Mouse (Mus musculus) embryonic facial prominence, embryonic 15.5 days (tissue): Measurements from ENCODE around the gene Slc20a1. TPM values are rescaled to one million over a fixed set of nuclear protein-coding genes. Genes with fewer than 3 reads are reported as not detected.

ENCODE experiments used
- ATAC-seq: fragments of 200-750 bp; cut with Nextera tagmentation; 2 replicates; pipeline ENCODE4 v1.8.0; 2017; ENCODE audit warnings: low read depth, moderate TSS enrichment; ENCODE audit not compliant: insufficient number of reproducible peaks, low FRiP score, low TSS enrichment
- H3K27ac ChIP-seq: fragments of 300-500 bp; sonication (generic); replicated peaks from 2 replicates; pipeline ENCODE4 v1.5.1; 2015; ENCODE audit warnings: mild to moderate bottlenecking, inconsistent platforms
- H3K27me3 ChIP-seq: fragments of 300-500 bp; sonication (generic); 2 replicates; pipeline ENCODE4 v1.6.1; 2015; ENCODE audit warnings: inconsistent platforms
- H3K36me3 ChIP-seq: fragments of 300-500 bp; sonication (generic); 2 replicates; pipeline ENCODE4 v1.6.1; 2015; ENCODE audit warnings: mild to moderate bottlenecking, inconsistent platforms
- H3K4me1 ChIP-seq: fragments of 300-500 bp; sonication (generic); 2 replicates; pipeline ENCODE4 v1.6.1; 2015; ENCODE audit warnings: inconsistent platforms
- H3K4me2 ChIP-seq: fragments of 300-500 bp; sonication (generic); replicated peaks from 2 replicates; pipeline ENCODE4 v1.6.1; 2015; ENCODE audit warnings: mild to moderate bottlenecking, inconsistent platforms
- H3K4me3 ChIP-seq: fragments of 300-500 bp; sonication (generic); replicated peaks from 2 replicates; pipeline ENCODE4 v1.5.1; 2015; ENCODE audit warnings: mild to moderate bottlenecking, inconsistent platforms
- H3K9ac ChIP-seq: fragments of 300-500 bp; sonication (generic); 2 replicates; pipeline ENCODE4 v1.6.1; 2015; ENCODE audit warnings: inconsistent platforms
- H3K9me3 ChIP-seq: fragments of 300-500 bp; sonication (generic); replicated peaks from 2 replicates; pipeline ENCODE4 v1.6.1; 2016; ENCODE audit warnings: inconsistent platforms
- WGBS: fragments of 180-500 bp; shearing (Covaris S2); methylation state at CpG from one replicate; pipeline ENCODE4 v1.1.7; 2015; 5-methylcytosine and 5-hydroxymethylcytosine counted together
- polyA plus RNA-seq: library from polyadenylated mRNA; unstranded; fragments of >200 nt; fragmentation: Nextera tagmentation; extraction: Ambion mirVana; gene quantifications from 2 replicates; pipeline ENCODE4 v1.2.1, GENCODE M21; 2015

Gene Slc20a1
- polyA plus RNA-seq, 1 experiment from 2014 or later, result 24.0 TPM

- Histone ChIP-seq H3K27me3 (no peaks in the 10 kb centered on the region), H3K36me3 (no peaks in the 10 kb centered on the region), H3K4me2 (no peak overlapping the region), H3K4me1 (peaks cover 4% of the 10 kb centered on the region; the same call in 1 of the 2 replicates), H3K27ac (no peak overlapping the region), H3K9ac (no peak overlapping the region), H3K4me3 (no peak overlapping the region), H3K9me3 (no peaks in the 10 kb centered on the region)
- no peak for ATAC-seq
- 64% methylated on average over 12 of the region's 12 CpGs for WGBS
Measured at GRCm38 (mm10) chr2:129176676-129177420, 21.7 kb upstream of the Slc20a1 start.

- no peak overlapping the region for H3K27ac ChIP-seq
- no peak for ATAC-seq
- H3K4me2 ChIP-seq, result no peak overlapping the region
- H3K36me3 ChIP-seq, result no peaks in the 10 kb centered on the region
- H3K9me3 ChIP-seq, result no peaks in the 10 kb centered on the region
- H3K4me1 ChIP-seq, result peaks cover 4% of the 10 kb centered on the region; the same call in 1 of the 2 replicates
- 40% methylated on average over 3 of the region's 3 CpGs for WGBS
- H3K9ac ChIP-seq, result no peak overlapping the region
- no peak overlapping the region for H3K4me3 ChIP-seq
- H3K27me3 ChIP-seq, result no peaks in the 10 kb centered on the region
Measured at GRCm38 (mm10) chr2:129177661-129178060, 20.9 kb upstream of the Slc20a1 start.

DNA sequence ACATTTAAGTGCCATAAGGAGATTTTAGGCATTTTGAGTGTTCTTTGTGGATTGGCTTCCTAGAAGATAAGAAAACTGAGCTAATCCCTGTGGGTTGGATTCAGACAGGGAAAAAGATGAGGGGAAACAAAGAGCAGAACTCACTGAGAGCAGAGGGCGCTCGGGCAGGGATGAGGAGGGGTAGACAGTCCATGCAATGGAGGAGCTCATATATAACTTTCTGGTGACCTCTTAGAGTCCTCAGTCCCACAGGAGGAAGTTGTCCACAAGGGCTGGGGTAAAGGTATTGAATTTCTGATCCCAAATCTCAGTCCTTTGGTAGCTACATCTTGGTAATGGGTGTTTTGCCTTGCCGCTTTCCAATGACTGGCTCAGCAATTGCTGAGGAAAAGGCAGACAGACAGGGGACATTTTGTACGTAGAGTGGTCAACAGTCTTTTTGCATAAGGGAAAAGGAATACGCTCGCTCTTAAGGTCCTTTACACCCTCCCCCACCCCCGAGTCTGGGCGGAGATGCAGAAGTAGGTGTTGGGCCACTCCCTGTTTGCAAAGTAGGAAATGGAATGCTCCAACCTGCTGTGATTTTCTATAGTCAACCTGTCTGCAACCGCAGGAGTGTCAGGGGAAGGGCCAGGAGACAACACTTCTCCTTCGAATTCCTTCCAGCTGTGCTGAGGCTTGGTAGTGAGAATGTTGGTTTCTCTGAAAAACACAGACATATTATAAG lies 20.2 kb upstream of the Slc20a1 start:
- no peak overlapping the region for H3K9ac ChIP-seq
- whole genome bisulfite sequencing, result 49% methylated on average over 10 of the region's 10 CpGs
- no peaks in the 10 kb centered on the region for H3K36me3 ChIP-seq
- H3K4me2 ChIP-seq, result no peak overlapping the region
- no peak overlapping the region for H3K27ac ChIP-seq
- no peak overlapping the region for H3K4me3 ChIP-seq
- peaks cover 4% of the 10 kb centered on the region; the same call in 1 of the 2 replicates for H3K4me1 ChIP-seq
- H3K27me3 ChIP-seq, result no peaks in the 10 kb centered on the region
- no peak for ATAC-seq
- no peaks in the 10 kb centered on the region for H3K9me3 ChIP-seq

GRCm38 (mm10) chr2:129179946-129180853 lies 18.4 kb upstream of the Slc20a1 start:
- 60% methylated on average over 8 of the region's 8 CpGs for WGBS
- no peak overlapping the region for H3K9ac ChIP-seq
- H3K9me3 ChIP-seq, result no peaks in the 10 kb centered on the region
- H3K4me1 ChIP-seq, result peaks cover 13% of the 10 kb centered on the region; the same call in 1 of the 2 replicates
- no peaks in the 10 kb centered on the region for H3K27me3 ChIP-seq
- no peak for ATAC-seq
- no peaks in the 10 kb centered on the region for H3K36me3 ChIP-seq
- no peak overlapping the region for H3K4me3 ChIP-seq
- no peak overlapping the region for H3K27ac ChIP-seq
- H3K4me2 ChIP-seq, result no peak overlapping the region

GRCm38 (mm10) chr2:129181509-129181908 lies 17.1 kb upstream of the Slc20a1 start:
- no peaks in the 10 kb centered on the region for H3K27me3 ChIP-seq
- H3K4me1 ChIP-seq, result peaks cover 20% of the 10 kb centered on the region; the same call in 1 of the 2 replicates
- no peak overlapping the region for H3K4me3 ChIP-seq
- 81% methylated on average over 5 of the region's 5 CpGs for WGBS
- no peaks in the 10 kb centered on the region for H3K9me3 ChIP-seq
- ATAC-seq, result no peak
- no peak overlapping the region for H3K9ac ChIP-seq
- H3K36me3 ChIP-seq, result no peaks in the 10 kb centered on the region
- no peak overlapping the region for H3K27ac ChIP-seq
- no peak overlapping the region for H3K4me2 ChIP-seq

DNA sequence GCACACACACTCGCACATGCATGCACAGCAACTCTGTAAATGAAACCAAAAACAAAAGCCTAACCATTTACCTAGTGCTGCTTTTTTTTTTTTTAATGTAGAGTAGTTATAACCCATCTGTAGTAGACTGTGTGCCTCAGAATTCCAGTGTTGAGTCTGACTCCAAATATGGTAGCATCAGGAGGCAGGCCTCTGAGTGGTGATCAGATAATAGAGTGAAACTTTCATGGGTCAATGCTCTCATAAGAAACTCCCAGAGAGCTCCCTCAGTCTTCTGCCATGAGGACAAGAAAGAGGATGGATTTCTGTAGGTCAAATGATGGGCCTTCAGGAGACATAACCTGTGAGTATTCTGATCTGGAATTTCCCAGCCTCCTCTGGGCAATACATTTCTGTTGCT lies 16.2 kb upstream of the Slc20a1 start:
- no peaks in the 10 kb centered on the region for H3K9me3 ChIP-seq
- H3K4me1 ChIP-seq, result peaks cover 20% of the 10 kb centered on the region; the same call in 1 of the 2 replicates
- H3K4me3 ChIP-seq, result no peak overlapping the region
- 89% methylated on average over 1 of the region's 1 CpGs for WGBS
- no peak overlapping the region for H3K4me2 ChIP-seq
- H3K9ac ChIP-seq, result no peak overlapping the region
- no peak overlapping the region for H3K27ac ChIP-seq
- no peaks in the 10 kb centered on the region for H3K36me3 ChIP-seq
- no peaks in the 10 kb centered on the region for H3K27me3 ChIP-seq
- ATAC-seq, result no peak

- no peaks in the 10 kb centered on the region for H3K27me3 ChIP-seq
- H3K36me3 ChIP-seq, result no peaks in the 10 kb centered on the region
- ATAC-seq, result no peak
- no peak overlapping the region for H3K4me2 ChIP-seq
- H3K9ac ChIP-seq, result no peak overlapping the region
- no peak overlapping the region for H3K4me3 ChIP-seq
- no peaks in the 10 kb centered on the region for H3K9me3 ChIP-seq
- H3K27ac ChIP-seq, result no peak overlapping the region
- peaks cover 20% of the 10 kb centered on the region; the same call in 1 of the 2 replicates for H3K4me1 ChIP-seq
- 65% methylated on average over 14 of the region's 14 CpGs for WGBS
Measured at GRCm38 (mm10) chr2:129183561-129184031, 15.0 kb upstream of the Slc20a1 start.

GRCm38 (mm10) chr2:129184853-129185252 lies 13.7 kb upstream of the Slc20a1 start:
- Histone ChIP-seq H3K4me3 (no peak overlapping the region), H3K9ac (no peak overlapping the region), H3K27me3 (no peaks in the 10 kb centered on the region), H3K9me3 (no peaks in the 10 kb centered on the region), H3K4me1 (peaks cover 20% of the 10 kb centered on the region; the same call in 1 of the 2 replicates), H3K36me3 (no peaks in the 10 kb centered on the region), H3K4me2 (no peak overlapping the region), H3K27ac (0 out of 2 replicates have a peak overlapping the region, but pooled peaks have one; percentile 29)
- ATAC-seq, result no peak
- 35% methylated on average over 1 of the region's 1 CpGs for WGBS

- H3K4me2 ChIP-seq, result no peak overlapping the region
- no peak overlapping the region for H3K4me3 ChIP-seq
- no peaks in the 10 kb centered on the region for H3K27me3 ChIP-seq
- peaks cover 20% of the 10 kb centered on the region; the same call in 1 of the 2 replicates for H3K4me1 ChIP-seq
- no peak overlapping the region for H3K9ac ChIP-seq
- H3K9me3 ChIP-seq, result no peaks in the 10 kb centered on the region
- no peaks in the 10 kb centered on the region for H3K36me3 ChIP-seq
- H3K27ac ChIP-seq, result no peak overlapping the region
- WGBS, result 82% methylated on average over 10 of the region's 10 CpGs
- no peak for ATAC-seq
Measured at GRCm38 (mm10) chr2:129185611-129186290, 12.8 kb upstream of the Slc20a1 start.

GRCm38 (mm10) chr2:129186291-129186919 lies 12.2 kb upstream of the Slc20a1 start:
- no peaks in the 10 kb centered on the region for H3K27me3 ChIP-seq
- H3K4me1 ChIP-seq, result peaks cover 20% of the 10 kb centered on the region; the same call in 1 of the 2 replicates
- no peak overlapping the region for H3K4me3 ChIP-seq
- WGBS, result 73% methylated on average over 5 of the region's 5 CpGs
- no peak for ATAC-seq
- H3K27ac ChIP-seq, result no peak overlapping the region
- H3K36me3 ChIP-seq, result no peaks in the 10 kb centered on the region
- H3K9ac ChIP-seq, result no peak overlapping the region
- H3K9me3 ChIP-seq, result no peaks in the 10 kb centered on the region
- H3K4me2 ChIP-seq, result no peak overlapping the region
